Mouse (Mus musculus): ENCODE results near the gene Gm17655. TPM values are rescaled to one million over a fixed set of nuclear protein-coding genes. Genes with fewer than 3 reads are reported as not detected.
"Not testable (repeated sequence)": the region's sequence is repeated elsewhere in the genome, so short reads cannot be mapped to it uniquely, and the experiment has no call there.

Gene Gm17655
- total RNA-seq, 2 experiments from 2014 or later, result 2.5 to 2.8 TPM

GRCm38 (mm10) chr5:110094030-110094846, 21.9 kb upstream of the Gm17655 start, which contains the start of gene Gm35315:
Gm35315 (minus strand) TSS chr5:110094420.
- intact Hi-C loops (cut with DNase I; ENCODE audit: low total_unique reads), result no loop called here
- DNase-seq, result peak; percentile 78

GRCm38 (mm10) chr5:110091546-110091945, 19.2 kb upstream of the Gm17655 start:
- no peak for DNase-seq
- intact Hi-C loops (cut with DNase I; ENCODE audit: low total_unique reads), result no loop called here

- intact Hi-C loops (cut with DNase I; ENCODE audit: low total_unique reads), result no loop called here
Measured at GRCm38 (mm10) chr5:110086161-110086866, 14.0 kb upstream of the Gm17655 start.

GRCm38 (mm10) chr5:110082961-110083360, 10.6 kb upstream of the Gm17655 start:
- intact Hi-C loops (cut with DNase I; ENCODE audit: low total_unique reads), result no loop called here
- DNase-seq, result no peak

More at GRCm38 (mm10) chr5:110086161-110086866, 14.0 kb upstream of the Gm17655 start:
- no peak for DNase-seq

GRCm38 (mm10) chr5:110057637-110058408, 14.5 kb downstream of the Gm17655 start:
- peak; percentile 83 for DNase-seq
- intact Hi-C loops (cut with DNase I; ENCODE audit: low total_unique reads), result no loop called here

- intact Hi-C loops (cut with DNase I; ENCODE audit: low total_unique reads), result not testable (repeated sequence)
- DNase-seq, result peak; percentile 14
Measured at GRCm38 (mm10) chr5:110023694-110024427, 48.5 kb downstream of the Gm17655 start.

- DNase-seq, result no peak
- intact Hi-C loops (cut with DNase I; ENCODE audit: low total_unique reads), result no loop called here
Measured at GRCm38 (mm10) chr5:110023273-110023672, 49.0 kb downstream of the Gm17655 start.

- intact Hi-C loops (cut with DNase I; ENCODE audit: low total_unique reads), result not testable (repeated sequence)
Measured at GRCm38 (mm10) chr5:110015775-110016174, 56.5 kb downstream of the Gm17655 start.

More at GRCm38 (mm10) chr5:110015775-110016174, 56.5 kb downstream of the Gm17655 start:
- not testable (repeated sequence) for DNase-seq

Other genes starting within 250 kb of the Gm17655 start
- 1 to 10 TPM; 3.2 to 4.8 TPM for gene Gm15446, start 149.1 kb downstream of the Gm17655 start, total RNA-seq (2021)
- gene Zfp932, start 76.0 kb downstream of the Gm17655 start, total RNA-seq (2021), result 1 to 10 TPM; 6.0 to 7.3 TPM
- gene Gm35315, start 21.9 kb upstream of the Gm17655 start, total RNA-seq (2021), result under 1 TPM; 0.12 to 0.24 TPM
- not detected for gene Plcxd1, start 27.5 kb upstream of the Gm17655 start, total RNA-seq (2021)
- gene Gtpbp6, start 35.7 kb upstream of the Gm17655 start, total RNA-seq (2021), result 10 to 100 TPM; 11.1 to 14.3 TPM
- gene Zfp605, start 37.6 kb upstream of the Gm17655 start, total RNA-seq (2021), result 1 to 10 TPM; 2.9 to 3.2 TPM
- gene Chfr, start 63.3 kb upstream of the Gm17655 start, total RNA-seq (2021), result 10 to 100 TPM; 13.1 TPM
- gene Golga3, start 104.2 kb upstream of the Gm17655 start, total RNA-seq (2021), result 10 to 100 TPM; 32.2 to 34.4 TPM
- gene Ankle2, start 158.5 kb upstream of the Gm17655 start, total RNA-seq (2021), result 10 to 100 TPM; 20.9 to 21.2 TPM
- gene Pgam5, start 197.4 kb upstream of the Gm17655 start, total RNA-seq (2021), result 10 to 100 TPM; 20.5 to 23.7 TPM
- gene Pxmp2, start 213.7 kb upstream of the Gm17655 start, total RNA-seq (2021), result 10 to 100 TPM; 28.5 to 37.3 TPM
- gene Pole, start 213.8 kb upstream of the Gm17655 start, total RNA-seq (2021), result 1 to 10 TPM; 2.5 TPM

Data from gastrocnemius, postnatal 14 days (tissue).